Mouse (Mus musculus): ENCODE data around the gene Tmem230.

Tmem230 gene

GRCm38 (mm10) chr2:132210806-132211312 is 36.7 kb downstream of the Tmem230 start:
- ChIA-PET CTCF (interaction anchor here in 1 of 4 experiments (0.5 kb wide), 1 partner anchor 76 kb away, joined by 3 read pairs; no protein-coding TSS in a partner anchor), POLR2A (interaction anchor here in 3 of 4 experiments (0.5 to 4.6 kb wide), 17 partner anchors 11 to 96 kb away, joined by 3 to 25 read pairs (median 4); partner anchors contain the start of gene Pcna (in 2 of the 3))

- ChIA-PET POLR2A (interaction anchor here in 3 of 4 experiments (0.6 to 4.6 kb wide), 39 partner anchors 8 to 1440 kb away, joined by 3 to 20 read pairs (median 4); partner anchors contain the start of genes Pcna (in 1 of the 3), Prn (in 1 of the 3), Prnp (in 1 of the 3) and Tmem230 (in 1 of the 3)), CTCF (interaction anchor here in 2 of 4 experiments (0.6 to 1.0 kb wide), 2 partner anchors 22 to 27 kb away, joined by 4 read pairs; no protein-coding TSS in a partner anchor)
These were observed 39.2 kb downstream of the Tmem230 start for GRCm38 (mm10) chr2:132208246-132208881.

GRCm38 (mm10) chr2:132206316-132206881 is 41.2 kb downstream of the Tmem230 start:
- ChIA-PET CTCF (no interaction called here), POLR2A (interaction anchor here in 2 of 4 experiments (1.0 to 3.1 kb wide), 12 partner anchors 9 to 68 kb away, joined by 3 to 19 read pairs (median 4); no protein-coding TSS in a partner anchor)

- ChIA-PET POLR2A (interaction anchor here in 2 of 4 experiments (1.0 to 3.1 kb wide), 8 partner anchors 11 to 72 kb away, joined by 3 to 19 read pairs (median 5); no protein-coding TSS in a partner anchor), CTCF (no interaction called here)
These were observed 42.1 kb downstream of the Tmem230 start for GRCm38 (mm10) chr2:132205549-132205948.

- ChIA-PET CTCF (interaction anchor here in 1 of 4 experiments (0.6 kb wide), 1 partner anchor 13 kb away, joined by 4 read pairs; no protein-coding TSS in a partner anchor), POLR2A (interaction anchor here in 2 of 4 experiments (0.7 to 3.1 kb wide), 8 partner anchors 8 to 80 kb away, joined by 3 to 19 read pairs (median 4); no protein-coding TSS in a partner anchor)
These were observed 43.8 kb downstream of the Tmem230 start for GRCm38 (mm10) chr2:132203773-132204172.

- CTCF ChIA-PET, result interaction anchor here in 1 of 4 experiments (0.6 kb wide), 1 partner anchor 222 kb away, joined by 4 read pairs; no protein-coding TSS in a partner anchor
- POLR2A ChIA-PET, result interaction anchor here in 2 of 4 experiments (0.7 to 3.1 kb wide), 7 partner anchors 8 to 81 kb away, joined by 3 to 19 read pairs (median 4); no protein-coding TSS in a partner anchor
These were observed 44.4 kb downstream of the Tmem230 start for GRCm38 (mm10) chr2:132203186-132203585.

GRCm38 (mm10) chr2:132198017-132198933 is 49.3 kb downstream of the Tmem230 start:
- CTCF ChIA-PET, result interaction anchor here in 2 of 4 experiments (0.5 to 1.0 kb wide), 2 partner anchors 19 to 288 kb away, joined by 4 to 5 read pairs; partner anchors contain the start of genes Prn (in 1 of the 2) and Prnp (in 1 of the 2)
- POLR2A ChIA-PET, result interaction anchor here in 2 of 4 experiments (0.6 to 4.3 kb wide), 4 partner anchors 14 to 188 kb away, joined by 3 to 26 read pairs (median 3); no protein-coding TSS in a partner anchor

- ChIA-PET POLR2A (interaction anchor here in 1 of 4 experiments (1.0 to 1.6 kb wide), 3 partner anchors 8 to 17 kb away, joined by 3 to 4 read pairs (median 3); no protein-coding TSS in a partner anchor), CTCF (no interaction called here)
These were observed 52.0 kb downstream of the Tmem230 start for GRCm38 (mm10) chr2:132195602-132196001.

GRCm38 (mm10) chr2:132190602-132191161 is 56.9 kb downstream of the Tmem230 start:
- POLR2A ChIA-PET, result interaction anchor here in 1 of 4 experiments (1.4 kb wide), 1 partner anchor 10 kb away, joined by 10 read pairs; no protein-coding TSS in a partner anchor
- CTCF ChIA-PET, result no interaction called here
